Mouse (Mus musculus): Measurements from ENCODE around the gene Twist1. TPM values are rescaled to one million over a fixed set of nuclear protein-coding genes. Genes with fewer than 3 reads are reported as not detected.
A peak's percentile ranks its signal among the peaks of the same experiment; 100 is the strongest.

Gene Twist1
- polyA plus RNA-seq, 1 experiment from 2014 or later: 0.34 TPM

GRCm38 (mm10) chr12:33956576-33957399 lies 683 bp upstream of the Twist1 start:
- no peaks in the 10 kb centered on the region for H3K36me3 ChIP-seq (ENCODE audit: control insufficient read depth, insufficient read depth, low read length)
- 0 out of 2 replicates have a peak, but pooled peaks have one; percentile 35 for ATAC-seq

GRCm38 (mm10) chr12:33958241-33959194 lies 1.0 kb downstream of the Twist1 start:
- peaks cover 12% of the 10 kb centered on the region for H3K4me1 ChIP-seq (ENCODE audit: control insufficient read depth, insufficient read depth, low read depth, low read length)
- H3K27ac ChIP-seq (ENCODE audit: low read depth, low read length): no peak overlapping the region
- ATAC-seq: peak; percentile 37

More at GRCm38 (mm10) chr12:33956576-33957399, 683 bp upstream of the Twist1 start:
- Histone ChIP-seq H3K4me2 (ENCODE audit: low read length) (peak overlapping the region; percentile 64), H3K27me3 (replicated peaks; ENCODE audit: control insufficient read depth, insufficient read depth, low read length) (peaks cover 46% of the 10 kb centered on the region), H3K9ac (ENCODE audit: low read depth, low read length) (no peak overlapping the region), H3K27ac (ENCODE audit: low read depth, low read length) (no peak overlapping the region), H3K4me1 (ENCODE audit: control insufficient read depth, insufficient read depth, low read depth, low read length) (peaks cover 12% of the 10 kb centered on the region), H3K9me3 (ENCODE audit: control insufficient read depth, low read length) (no peaks in the 10 kb centered on the region), H3K4me3 (ENCODE audit: low read length) (peak overlapping the region; percentile 48)
- 2% methylated on average over 40 of the region's 43 CpGs for WGBS

DNA sequence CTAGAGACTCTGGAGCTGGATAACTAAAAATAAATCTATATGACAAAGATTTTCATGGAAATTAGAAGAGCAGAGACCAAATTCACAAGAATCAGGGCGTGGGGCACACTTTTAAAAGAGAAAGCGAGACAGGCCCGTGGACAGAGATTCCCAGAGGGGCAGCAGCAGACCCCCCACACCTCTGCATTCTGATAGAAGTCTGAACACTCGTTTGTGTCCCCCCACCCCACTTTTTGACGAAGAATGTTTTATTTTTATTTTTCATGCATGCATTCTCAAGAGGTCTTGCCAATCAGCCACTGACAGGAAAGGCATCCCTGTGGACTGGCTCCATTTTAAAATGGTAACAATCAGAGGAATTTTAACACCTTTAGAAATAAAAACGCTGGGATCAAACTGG lies 1.7 kb downstream of the Twist1 start:
- H3K4me1 ChIP-seq (ENCODE audit: control insufficient read depth, insufficient read depth, low read depth, low read length): peaks cover 12% of the 10 kb centered on the region
- ATAC-seq: no peak
- no peak overlapping the region for H3K27ac ChIP-seq (ENCODE audit: low read depth, low read length)
- no peaks in the 10 kb centered on the region for H3K9me3 ChIP-seq (ENCODE audit: control insufficient read depth, low read length)
- H3K27me3 ChIP-seq (replicated peaks; ENCODE audit: control insufficient read depth, insufficient read depth, low read length): peaks cover 43% of the 10 kb centered on the region
- peak overlapping the region; percentile 48; the same call in 1 of the 2 replicates for H3K4me3 ChIP-seq (ENCODE audit: low read length)
- no peak overlapping the region for H3K4me2 ChIP-seq (ENCODE audit: low read length)
- H3K9ac ChIP-seq (ENCODE audit: low read depth, low read length): no peak overlapping the region
- WGBS: 2% methylated on average over 6 of the region's 6 CpGs
- H3K36me3 ChIP-seq (ENCODE audit: control insufficient read depth, insufficient read depth, low read length): no peaks in the 10 kb centered on the region

More at GRCm38 (mm10) chr12:33958241-33959194, 1.0 kb downstream of the Twist1 start:
- peaks cover 45% of the 10 kb centered on the region for H3K27me3 ChIP-seq (replicated peaks; ENCODE audit: control insufficient read depth, insufficient read depth, low read length)
- peak overlapping the region; percentile 59 for H3K9ac ChIP-seq (ENCODE audit: low read depth, low read length)
- 3% methylated on average over 33 of the region's 56 CpGs for WGBS
- H3K4me3 ChIP-seq (ENCODE audit: low read length): peak overlapping the region; percentile 48
- H3K36me3 ChIP-seq (ENCODE audit: control insufficient read depth, insufficient read depth, low read length): no peaks in the 10 kb centered on the region
- H3K9me3 ChIP-seq (ENCODE audit: control insufficient read depth, low read length): no peaks in the 10 kb centered on the region
- peak overlapping the region; percentile 64 for H3K4me2 ChIP-seq (ENCODE audit: low read length)

DNA sequence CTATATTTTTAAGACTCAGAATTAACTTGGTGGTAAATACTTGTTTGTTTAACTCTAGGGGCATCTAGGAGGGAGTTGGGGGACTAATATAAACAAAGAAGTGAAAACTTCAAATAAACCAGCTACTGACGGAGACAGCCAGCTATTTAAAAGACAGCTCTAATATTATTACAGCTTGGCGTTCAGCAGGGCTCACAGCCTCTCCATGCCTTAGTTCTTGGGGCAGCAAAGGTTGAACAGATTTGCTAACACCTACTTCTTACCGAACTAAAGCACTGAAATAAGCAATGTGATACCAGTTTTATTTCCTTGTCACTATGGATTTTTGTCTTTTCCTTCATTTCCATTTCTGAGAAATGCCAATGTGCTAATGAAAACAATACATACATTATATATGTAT lies 2.4 kb downstream of the Twist1 start:
- no peaks in the 10 kb centered on the region for H3K9me3 ChIP-seq (ENCODE audit: control insufficient read depth, low read length)
- H3K9ac ChIP-seq (ENCODE audit: low read depth, low read length): no peak overlapping the region
- H3K4me2 ChIP-seq (ENCODE audit: low read length): no peak overlapping the region
- no peak overlapping the region for H3K27ac ChIP-seq (ENCODE audit: low read depth, low read length)
- 7% methylated on average over 3 of the region's 3 CpGs for WGBS
- H3K27me3 ChIP-seq (replicated peaks; ENCODE audit: control insufficient read depth, insufficient read depth, low read length): peaks cover 43% of the 10 kb centered on the region
- H3K4me1 ChIP-seq (ENCODE audit: control insufficient read depth, insufficient read depth, low read depth, low read length): peaks cover 12% of the 10 kb centered on the region
- H3K4me3 ChIP-seq (ENCODE audit: low read length): no peak overlapping the region
- H3K36me3 ChIP-seq (ENCODE audit: control insufficient read depth, insufficient read depth, low read length): no peaks in the 10 kb centered on the region
- ATAC-seq: no peak

DNA sequence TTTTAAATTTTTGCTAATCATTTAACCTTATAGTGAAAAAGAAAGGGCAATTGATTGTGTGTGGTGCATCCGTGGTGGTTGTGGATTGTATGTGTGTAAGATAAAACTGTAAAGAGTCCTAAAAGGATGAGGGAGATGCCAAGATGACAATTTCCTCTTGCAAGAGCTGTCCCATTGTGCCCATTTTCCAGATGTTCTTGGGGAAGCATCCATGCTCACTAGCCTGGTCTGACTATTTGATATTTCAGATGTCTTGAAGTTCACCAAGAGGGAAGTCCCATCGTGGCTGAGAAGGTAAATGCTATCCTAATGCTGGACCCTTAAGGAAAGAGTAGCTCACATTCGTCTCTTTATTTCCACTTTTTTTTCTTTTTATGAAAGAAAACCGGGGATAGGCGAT lies 3.5 kb downstream of the Twist1 start:
- no peaks in the 10 kb centered on the region for H3K36me3 ChIP-seq (ENCODE audit: control insufficient read depth, insufficient read depth, low read length)
- peaks cover 12% of the 10 kb centered on the region for H3K4me1 ChIP-seq (ENCODE audit: control insufficient read depth, insufficient read depth, low read depth, low read length)
- H3K4me3 ChIP-seq (ENCODE audit: low read length): no peak overlapping the region
- no peak overlapping the region for H3K27ac ChIP-seq (ENCODE audit: low read depth, low read length)
- H3K9ac ChIP-seq (ENCODE audit: low read depth, low read length): no peak overlapping the region
- no peaks in the 10 kb centered on the region for H3K9me3 ChIP-seq (ENCODE audit: control insufficient read depth, low read length)
- no peak for ATAC-seq
- no peak overlapping the region for H3K4me2 ChIP-seq (ENCODE audit: low read length)
- 15% methylated on average over 5 of the region's 5 CpGs for WGBS
- peaks cover 47% of the 10 kb centered on the region for H3K27me3 ChIP-seq (replicated peaks; ENCODE audit: control insufficient read depth, insufficient read depth, low read length)

GRCm38 (mm10) chr12:33962118-33962772 lies 4.8 kb downstream of the Twist1 start:
- no peak for ATAC-seq
- H3K9ac ChIP-seq (ENCODE audit: low read depth, low read length): no peak overlapping the region
- WGBS: 5% methylated on average over 17 of the region's 17 CpGs
- H3K4me3 ChIP-seq (ENCODE audit: low read length): no peak overlapping the region
- peaks cover 42% of the 10 kb centered on the region for H3K27me3 ChIP-seq (replicated peaks; ENCODE audit: control insufficient read depth, insufficient read depth, low read length)
- no peak overlapping the region for H3K27ac ChIP-seq (ENCODE audit: low read depth, low read length)
- no peaks in the 10 kb centered on the region for H3K9me3 ChIP-seq (ENCODE audit: control insufficient read depth, low read length)
- no peaks in the 10 kb centered on the region for H3K36me3 ChIP-seq (ENCODE audit: control insufficient read depth, insufficient read depth, low read length)
- no peak overlapping the region for H3K4me2 ChIP-seq (ENCODE audit: low read length)
- H3K4me1 ChIP-seq (ENCODE audit: control insufficient read depth, insufficient read depth, low read depth, low read length): peaks cover 15% of the 10 kb centered on the region

GRCm38 (mm10) chr12:33962773-33963130 lies 5.3 kb downstream of the Twist1 start:
- Histone ChIP-seq H3K9me3 (ENCODE audit: control insufficient read depth, low read length) (no peaks in the 10 kb centered on the region), H3K27me3 (replicated peaks; ENCODE audit: control insufficient read depth, insufficient read depth, low read length) (peaks cover 42% of the 10 kb centered on the region), H3K36me3 (ENCODE audit: control insufficient read depth, insufficient read depth, low read length) (no peaks in the 10 kb centered on the region), H3K4me3 (ENCODE audit: low read length) (no peak overlapping the region), H3K27ac (ENCODE audit: low read depth, low read length) (no peak overlapping the region), H3K4me1 (ENCODE audit: control insufficient read depth, insufficient read depth, low read depth, low read length) (peaks cover 13% of the 10 kb centered on the region), H3K9ac (ENCODE audit: low read depth, low read length) (no peak overlapping the region), H3K4me2 (ENCODE audit: low read length) (no peak overlapping the region)
- ATAC-seq: no peak
- WGBS: 8% methylated on average over 9 of the region's 9 CpGs

DNA sequence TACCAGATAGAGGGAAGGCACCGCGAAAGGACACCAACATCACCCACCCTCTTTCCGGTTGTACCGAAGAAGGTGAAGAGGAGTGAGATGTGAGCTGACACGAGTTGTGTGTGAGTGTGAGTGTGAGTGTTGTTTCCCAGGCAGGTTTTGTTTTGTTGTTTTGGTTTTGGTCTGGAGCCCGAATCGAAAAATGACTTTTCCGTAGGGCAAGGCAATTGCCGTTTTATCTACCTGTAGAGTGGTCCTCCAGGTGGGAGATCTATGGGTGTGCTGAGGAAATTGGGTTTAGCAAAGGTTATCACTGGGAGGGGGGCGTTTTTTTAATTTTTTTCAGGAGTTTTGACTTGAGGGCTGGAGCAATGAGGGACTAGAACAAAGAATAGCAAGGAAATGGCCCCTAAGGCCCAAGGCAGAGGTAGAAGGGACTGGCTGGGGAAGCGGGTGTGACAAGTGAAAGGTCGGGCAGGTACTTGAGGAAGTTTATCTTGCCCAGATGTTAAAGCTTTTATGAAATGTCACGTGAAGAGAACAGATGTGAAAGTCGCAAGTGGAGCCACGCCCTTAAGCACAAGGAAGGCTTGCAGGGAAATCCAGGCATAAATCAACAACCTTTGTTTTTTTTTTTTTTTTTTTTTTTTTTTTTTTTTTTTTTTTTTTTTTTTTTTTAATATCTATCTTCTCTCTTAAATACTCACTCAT lies 6.3 kb downstream of the Twist1 start:
- no peak overlapping the region for H3K9ac ChIP-seq (ENCODE audit: low read depth, low read length)
- no peak overlapping the region for H3K4me3 ChIP-seq (ENCODE audit: low read length)
- H3K9me3 ChIP-seq (ENCODE audit: control insufficient read depth, low read length): no peaks in the 10 kb centered on the region
- H3K36me3 ChIP-seq (ENCODE audit: control insufficient read depth, insufficient read depth, low read length): no peaks in the 10 kb centered on the region
- peaks cover 5% of the 10 kb centered on the region for H3K4me1 ChIP-seq (ENCODE audit: control insufficient read depth, insufficient read depth, low read depth, low read length)
- no peak for ATAC-seq
- H3K27ac ChIP-seq (ENCODE audit: low read depth, low read length): no peak overlapping the region
- 6% methylated on average over 15 of the region's 15 CpGs for WGBS
- H3K27me3 ChIP-seq (replicated peaks; ENCODE audit: control insufficient read depth, insufficient read depth, low read length): peaks cover 41% of the 10 kb centered on the region
- no peak overlapping the region for H3K4me2 ChIP-seq (ENCODE audit: low read length)

Data from hindbrain, embryonic 16.5 days (tissue).